Mouse (Mus musculus): ENCODE measurements around the gene Vmn1r130.
"Not testable (repeated sequence)": the region's sequence is repeated elsewhere in the genome, so short reads cannot be mapped to it uniquely, and the experiment has no call there.

Gene Vmn1r130

GRCm38 (mm10) chr7:21511480-21511879 is at the start of gene Vmn1r130:
Gene Vmn1r130, plus strand, starts transcription at chr7:21511780.
- DNase-seq (ENCODE audit: low spot score in 2 of 2), result not testable (repeated sequence)

GRCm38 (mm10) chr7:21545990-21546389 is 34.4 kb downstream of the Vmn1r130 start, which contains the start of gene Vmn1r131:
Gene Vmn1r131, minus strand, starts transcription at chr7:21546090.
- DNase-seq (ENCODE audit: low spot score in 2 of 2), result not testable (repeated sequence)
